Mouse (Mus musculus) megakaryocyte, embryonic 14.5 days (primary cell): ENCODE measurements around the gene B3gnt9.

ENCODE experiments used
- FLI1 ChIP-seq: IDR thresholded peaks from 2 replicates; pipeline ENCODE4 v1.6.1; 2012; ENCODE audit warnings: low read length, inconsistent platforms, mixed read lengths
- GATA1 ChIP-seq: IDR thresholded peaks from 3 replicates; pipeline ENCODE4 v1.6.1; 2012; ENCODE audit warnings: mixed read lengths, low read length, inconsistent platforms, borderline replicate concordance

DNA sequence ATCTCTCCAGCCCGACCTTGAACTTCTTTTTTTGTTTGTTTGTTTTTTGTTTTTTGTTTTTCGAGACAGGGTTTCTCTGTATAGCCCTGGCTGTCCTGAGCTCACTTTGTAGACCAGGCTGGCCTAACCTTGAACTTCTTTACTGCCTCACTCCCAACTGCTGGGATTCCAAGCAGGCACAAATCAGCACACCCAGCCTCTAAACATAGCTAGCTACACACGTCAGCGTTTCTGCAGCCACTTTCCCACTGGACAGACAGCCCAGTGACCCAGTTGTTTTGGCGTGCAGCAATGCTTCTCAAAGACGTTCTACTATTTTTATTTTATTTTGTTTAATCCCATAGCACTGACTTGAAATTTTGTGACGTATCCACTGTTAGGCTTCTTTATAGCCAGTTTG lies 31.1 kb downstream of the B3gnt9 start:
- no peak for TF ChIP-seq FLI1
- no peak for TF ChIP-seq GATA1
